Mouse (Mus musculus) monocyte, adult 2 months (primary cell): Measurements from ENCODE around the gene Taf13.

Experiments
- DNase-seq, 2 experiments: peaks; one replicate each; pipeline ENCODE4 v3.0.0; 2022; ENCODE audit warnings: low spot score in 2 of 2, low read depth in 1 of 2

The Taf13 gene

GRCm38 (mm10) chr3:108572309-108573010 is 962 bp downstream of the Taf13 start:
- no peak for DNase-seq

GRCm38 (mm10) chr3:108574018-108574417 is 2.5 kb downstream of the Taf13 start:
- DNase-seq: no peak

GRCm38 (mm10) chr3:108584580-108584979 is 13.1 kb downstream of the Taf13 start:
- DNase-seq: no peak

GRCm38 (mm10) chr3:108588446-108588845 is 16.9 kb downstream of the Taf13 start:
- no peak for DNase-seq

- DNase-seq: peak; percentile 89 to 92
Observed at GRCm38 (mm10) chr3:108590786-108591529, 19.5 kb downstream of the Taf13 start, which contains the start of gene Wdr47. TSS of gene Wdr47 (plus strand) at chr3:108591279.

GRCm38 (mm10) chr3:108591530-108592522 is 20.3 kb downstream of the Taf13 start:
- no peak for DNase-seq

GRCm38 (mm10) chr3:108608906-108609305 is 37.4 kb downstream of the Taf13 start:
- no peak for DNase-seq
